Mouse (Mus musculus) megakaryocyte-erythroid progenitor cell, adult 5-6 weeks (primary cell): Measurements from ENCODE around the gene Ran. TPM values are rescaled to one million over a fixed set of nuclear protein-coding genes. Genes with fewer than 3 reads are reported as not detected.

Experiments
- ATAC-seq: replicated peaks from 2 replicates; pipeline ENCODE4 v1.8.0; 2016; ENCODE audit warnings: mild to moderate bottlenecking, inconsistent platforms; ENCODE audit not compliant: severe bottlenecking, poor library complexity, low FRiP score, low TSS enrichment
- total RNA-seq, 2 experiments: library from RNA; stranded (forward) in 1 of 2; stranded (reverse) in 1 of 2; fragments of 200-1000, 215-1000 nt in 1 of 2; fragments of >200 nt in 1 of 2; fragmentation: Nextera tagmentation in 1 of 2; gene quantifications; 2 replicates each; pipeline ENCODE4 v1.2.3; 2014 to 2017

Gene Ran
- total RNA-seq, 2 experiments from 2014 or later = 542 to 978 TPM

- 0 out of 2 replicates have a peak, but pooled peaks have one; percentile 46 for ATAC-seq
Observed at GRCm38 (mm10) chr5:129059116-129059515, 39.2 kb downstream of the Ran start.

DNA sequence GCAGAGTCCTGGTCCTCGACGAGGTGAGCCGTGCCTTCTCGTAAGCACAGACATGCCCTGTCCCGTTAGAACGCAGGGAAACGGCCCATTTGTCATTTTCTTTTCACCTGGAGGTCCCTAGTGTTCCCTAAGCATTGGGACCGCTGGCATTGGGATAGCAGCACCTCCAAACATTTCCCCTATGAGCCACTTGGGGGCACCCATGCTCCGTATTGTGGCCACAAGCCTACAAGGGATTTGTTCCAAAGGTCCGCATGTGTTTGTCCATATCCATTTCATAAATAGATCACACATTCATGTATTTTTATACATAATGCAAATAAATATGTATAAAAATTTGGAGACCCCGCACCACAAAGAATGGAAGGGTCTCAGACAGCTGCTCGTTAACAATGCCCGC, 41.7 kb downstream of the Ran start:
- ATAC-seq = 0 out of 2 replicates have a peak, but pooled peaks have one; percentile 39

DNA sequence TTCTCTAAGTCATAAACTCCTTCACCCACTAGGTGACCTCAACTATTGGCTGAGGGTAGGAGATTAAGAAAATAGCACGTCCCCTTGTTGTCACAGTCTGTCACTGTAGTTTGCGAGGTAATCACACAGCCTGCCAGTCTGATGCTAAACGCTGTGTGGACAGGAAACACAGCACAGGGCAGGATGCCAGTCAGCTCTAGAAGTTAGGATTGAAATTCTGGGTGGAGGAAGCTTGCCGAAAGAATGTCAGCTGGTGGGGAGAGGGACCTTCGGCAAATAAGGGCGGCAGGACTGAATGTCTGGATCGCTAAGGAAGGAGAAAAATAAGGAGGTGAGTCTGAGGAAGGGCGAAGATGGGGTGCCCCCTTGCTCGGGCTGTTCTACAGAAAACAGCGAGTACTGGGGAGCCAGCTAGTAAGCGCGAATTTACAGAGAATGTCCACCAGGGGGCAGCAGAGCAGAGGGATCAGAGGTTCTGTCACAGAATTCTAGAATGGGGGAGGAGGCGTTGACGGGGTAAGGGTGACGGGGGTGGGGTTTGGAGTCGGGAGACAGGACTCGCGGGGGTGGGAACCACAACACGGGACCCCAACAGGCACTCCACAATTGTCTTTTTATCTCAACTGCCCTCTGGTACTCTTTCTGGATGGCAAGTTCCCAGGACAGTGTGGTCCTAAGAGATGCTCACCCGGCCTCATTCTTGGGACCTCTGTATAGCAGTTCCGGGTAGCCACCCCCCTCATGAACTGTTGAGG, 43.3 kb downstream of the Ran start:
- peak; percentile 46; the same call in 1 of the 2 replicates for ATAC-seq

DNA sequence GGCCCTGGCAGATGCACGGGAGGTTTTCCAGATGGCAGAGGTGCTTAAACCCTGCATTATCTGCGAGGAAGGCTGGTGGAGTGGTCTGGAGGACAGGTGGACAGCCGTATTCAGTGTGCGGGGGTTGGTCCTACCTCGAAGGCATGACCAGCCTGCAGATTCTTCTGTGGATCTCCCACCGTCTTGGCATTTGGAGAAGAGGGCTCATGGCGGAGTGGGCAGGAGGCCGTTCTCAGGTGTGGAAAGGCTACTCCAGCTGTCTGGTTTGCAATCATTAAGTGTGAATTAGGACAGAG, 43.9 kb downstream of the Ran start:
- ATAC-seq = no peak

- no peak for ATAC-seq
Observed at GRCm38 (mm10) chr5:129064186-129064585, 44.3 kb downstream of the Ran start.

DNA sequence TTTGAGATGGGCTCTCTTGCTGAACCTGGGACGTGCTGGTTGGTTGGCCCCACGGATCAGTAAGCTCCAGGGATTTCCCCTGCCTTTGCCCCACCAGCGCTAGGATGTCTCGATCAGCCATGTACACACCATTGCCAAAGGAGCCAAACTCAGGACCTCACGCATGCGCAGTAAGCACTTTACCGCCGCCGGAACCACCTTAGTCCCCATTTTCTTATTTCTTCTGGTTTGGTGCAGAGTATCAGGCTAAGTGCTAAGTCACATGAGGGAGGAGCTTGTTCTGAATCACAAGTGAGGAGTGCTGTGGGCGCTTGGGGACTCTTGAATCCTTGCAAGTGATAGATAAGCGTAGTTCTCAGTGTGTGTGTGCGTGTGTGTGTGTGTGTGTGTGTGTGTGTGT, 45.4 kb downstream of the Ran start:
- ATAC-seq = peak; percentile 60; the same call in 1 of the 2 replicates

DNA sequence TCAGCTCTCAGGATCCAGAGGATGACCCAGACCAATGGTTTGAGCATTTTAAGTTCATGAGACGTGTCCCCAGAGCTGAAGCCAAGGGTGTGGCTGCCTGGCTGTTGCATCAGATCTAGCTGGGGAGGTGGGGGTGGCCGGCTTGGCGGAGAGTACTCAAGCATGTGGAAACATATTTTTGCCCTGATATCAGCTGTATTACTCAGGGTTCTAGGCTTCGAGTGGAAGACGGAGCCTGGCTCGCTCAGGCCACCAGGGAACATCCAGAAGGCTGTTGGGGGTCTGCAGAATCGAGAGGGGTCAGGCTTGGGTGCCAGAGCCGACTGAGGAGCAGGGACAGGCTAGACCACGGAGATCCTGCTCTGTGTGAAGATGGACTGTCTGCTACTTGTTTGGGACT, 46.1 kb downstream of the Ran start:
- ATAC-seq = peak; percentile 51; the same call in 1 of the 2 replicates

DNA sequence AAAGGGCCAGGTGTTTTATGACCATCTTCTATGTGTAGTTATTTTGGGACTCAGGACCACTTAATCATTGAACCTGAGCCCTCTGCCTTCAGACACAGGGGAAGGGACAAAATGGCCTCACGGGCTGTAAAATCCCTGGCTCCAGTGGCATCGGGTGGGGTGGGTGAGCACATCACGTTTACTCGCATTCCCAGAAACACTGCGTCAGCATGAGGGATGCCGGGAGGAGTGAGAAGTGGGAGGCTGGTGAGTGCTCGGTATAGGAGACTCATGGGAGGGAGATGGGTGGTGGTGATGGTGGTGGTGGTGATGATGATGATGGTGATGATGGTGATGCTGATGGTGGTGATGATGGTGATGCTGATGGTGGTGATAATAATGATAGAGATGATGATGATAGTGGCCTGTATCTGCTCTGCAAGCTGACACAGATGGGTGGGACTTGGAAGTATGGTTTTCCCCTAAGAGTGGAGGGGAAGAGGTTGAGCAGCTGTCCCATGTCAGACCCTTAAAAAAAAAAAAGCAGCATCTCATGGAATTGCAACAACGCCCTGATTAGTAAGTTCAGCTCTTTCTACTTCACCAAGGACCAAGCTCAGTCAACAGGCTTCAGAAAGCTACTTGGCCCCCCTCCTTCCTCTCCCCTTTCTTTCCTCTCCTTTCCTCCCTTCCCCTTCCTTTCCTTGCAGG, 46.8 kb downstream of the Ran start:
- ATAC-seq = no peak

- ATAC-seq = no peak
Observed at GRCm38 (mm10) chr5:129067231-129067834, 47.5 kb downstream of the Ran start.

DNA sequence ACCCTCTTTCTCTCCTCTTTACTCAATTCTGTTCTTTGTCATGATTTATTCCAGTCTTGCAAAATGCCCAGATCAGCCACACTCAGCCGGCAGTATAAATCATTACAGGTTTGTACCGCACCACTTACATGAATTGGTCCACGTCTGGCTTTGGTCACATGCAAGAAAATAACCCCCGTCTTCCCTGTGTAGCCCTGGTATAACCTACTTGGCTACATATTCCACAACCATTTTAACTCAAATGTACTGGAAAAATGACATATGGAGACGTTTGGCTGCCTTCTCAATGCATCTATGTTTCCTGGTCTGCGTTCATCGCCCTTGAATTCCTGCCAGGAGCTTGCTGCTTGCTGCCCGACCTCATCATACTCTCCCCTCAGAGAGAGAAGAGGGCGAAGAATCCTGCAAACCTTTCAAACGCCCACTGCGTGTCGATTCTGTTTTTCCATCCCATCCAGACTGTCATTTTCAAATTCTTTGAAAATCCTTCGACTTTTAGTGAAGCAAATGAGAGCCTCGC, 52.0 kb downstream of the Ran start:
- ATAC-seq = no peak

DNA sequence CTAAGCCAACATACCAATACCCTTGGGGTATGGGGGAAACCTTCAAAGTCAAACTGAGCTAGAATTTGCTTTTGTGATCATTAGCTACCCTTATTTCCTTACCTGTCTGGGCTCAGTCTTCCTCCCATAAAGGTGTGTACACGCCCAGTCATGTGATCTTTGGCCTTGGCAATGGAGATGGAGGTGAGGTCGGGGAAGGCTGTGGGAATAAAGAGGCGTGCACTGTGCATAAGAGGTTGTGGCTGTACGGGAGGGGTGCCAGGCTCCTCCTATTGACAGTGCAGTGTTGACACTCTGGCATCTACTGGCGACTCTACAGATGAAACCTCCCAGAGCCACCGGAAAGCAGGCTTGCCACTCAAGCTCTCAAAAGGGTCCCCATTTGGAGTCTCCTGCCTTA, 53.5 kb downstream of the Ran start:
- ATAC-seq = no peak

Other genes with a start within 250 kb of the Ran start
- not detected in 2 replicates for gene Rimbp2, start 66.6 kb upstream of the Ran start, total RNA-seq (2014; fragmentation: Nextera tagmentation)
- not detected in 2 replicates for gene Rimbp2, start 66.6 kb upstream of the Ran start, total RNA-seq (2017)
- 126 and 134 TPM in 2 replicates for gene Stx2, start 11.5 kb upstream of the Ran start, total RNA-seq (2014; fragmentation: Nextera tagmentation)
- 101 and 146 TPM in 2 replicates for gene Stx2, start 11.5 kb upstream of the Ran start, total RNA-seq (2017)
- gene Adgrd1, start 76.7 kb downstream of the Ran start, total RNA-seq (2014; fragmentation: Nextera tagmentation) = 0.94 and 1.1 TPM in 2 replicates
- gene Adgrd1, start 76.7 kb downstream of the Ran start, total RNA-seq (2017) = 0.14 TPM in 1 of 2 replicates, not detected in the other